Mouse (Mus musculus) frontal cortex, postnatal 36 days (tissue): Measurements from ENCODE around the gene Bola2.
A peak's percentile ranks its signal among the peaks of the same experiment; 100 is the strongest.
"Not testable (repeated sequence)": the region's sequence is repeated elsewhere in the genome, so short reads cannot be mapped to it uniquely, and the experiment has no call there.

ENCODE experiments used
- DNase-seq, 2 experiments: peaks; one replicate each; pipeline ENCODE4 v3.0.0; 2022; ENCODE audit warnings: low spot score in 2 of 2

Gene Bola2

DNA sequence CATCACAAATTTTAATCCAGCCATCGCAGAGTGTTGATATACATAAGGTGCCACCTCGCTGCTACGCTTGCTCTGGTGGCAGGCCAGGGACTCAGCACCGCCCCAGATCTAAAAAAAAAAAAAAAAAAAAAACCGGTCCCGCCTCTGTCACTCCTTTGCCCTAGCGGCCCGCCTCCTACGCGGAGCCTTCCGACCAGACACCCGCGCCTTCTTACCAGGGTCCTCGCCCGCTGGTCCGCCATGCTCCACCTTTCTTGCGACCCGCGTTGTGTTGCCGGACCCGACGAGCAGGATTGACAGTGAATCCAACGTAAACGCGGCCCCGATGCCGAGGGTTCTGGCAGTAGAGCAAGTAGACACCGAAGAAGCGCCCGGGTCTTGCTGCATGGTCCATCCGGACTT, at the start of gene Bola2:
Bola2 (plus strand) TSS at position 192 of the 402 bp plus-strand sequence.
- no peak for DNase-seq

DNA sequence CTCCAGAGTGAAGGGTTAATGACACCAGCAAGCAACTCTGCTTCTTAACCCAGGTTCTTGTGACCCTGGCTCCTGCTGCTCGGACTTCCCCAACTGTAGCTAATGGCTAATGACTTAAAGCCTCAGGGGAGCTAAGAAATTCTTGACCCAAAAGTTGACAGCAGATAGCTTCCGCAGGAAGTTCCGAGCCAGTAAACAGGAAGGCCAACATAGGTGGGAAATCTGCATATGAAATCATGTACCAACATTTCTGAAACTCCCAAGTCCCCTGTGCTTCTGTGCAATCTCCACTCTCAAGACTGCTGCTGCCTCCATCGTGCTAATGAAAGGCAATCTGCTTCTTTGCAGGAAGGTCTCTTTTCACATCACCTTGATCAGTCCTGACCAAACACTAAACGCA, 49.5 kb upstream of the Bola2 start:
- DNase-seq, result no peak

DNA sequence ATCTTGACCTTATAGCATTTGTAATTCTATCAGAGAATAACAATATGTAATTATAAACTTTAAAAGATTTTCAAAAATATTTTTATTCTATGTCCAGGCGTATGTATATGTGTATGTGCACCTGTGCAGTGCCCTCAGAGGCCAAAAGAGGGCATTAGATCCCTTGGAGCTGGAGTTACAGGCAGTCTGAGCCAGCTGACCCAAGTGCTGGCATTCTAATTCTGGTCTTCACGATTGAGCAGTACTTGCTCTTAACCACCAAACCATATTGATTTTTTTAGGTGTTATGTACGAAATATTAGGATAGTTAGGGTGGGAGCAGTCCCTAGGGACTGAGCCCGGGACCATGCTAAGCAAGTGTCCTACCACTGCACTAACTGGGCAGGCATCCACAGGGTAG, 46.7 kb upstream of the Bola2 start:
- peak in 1 of 2 experiments; percentile 7 for DNase-seq

DNA sequence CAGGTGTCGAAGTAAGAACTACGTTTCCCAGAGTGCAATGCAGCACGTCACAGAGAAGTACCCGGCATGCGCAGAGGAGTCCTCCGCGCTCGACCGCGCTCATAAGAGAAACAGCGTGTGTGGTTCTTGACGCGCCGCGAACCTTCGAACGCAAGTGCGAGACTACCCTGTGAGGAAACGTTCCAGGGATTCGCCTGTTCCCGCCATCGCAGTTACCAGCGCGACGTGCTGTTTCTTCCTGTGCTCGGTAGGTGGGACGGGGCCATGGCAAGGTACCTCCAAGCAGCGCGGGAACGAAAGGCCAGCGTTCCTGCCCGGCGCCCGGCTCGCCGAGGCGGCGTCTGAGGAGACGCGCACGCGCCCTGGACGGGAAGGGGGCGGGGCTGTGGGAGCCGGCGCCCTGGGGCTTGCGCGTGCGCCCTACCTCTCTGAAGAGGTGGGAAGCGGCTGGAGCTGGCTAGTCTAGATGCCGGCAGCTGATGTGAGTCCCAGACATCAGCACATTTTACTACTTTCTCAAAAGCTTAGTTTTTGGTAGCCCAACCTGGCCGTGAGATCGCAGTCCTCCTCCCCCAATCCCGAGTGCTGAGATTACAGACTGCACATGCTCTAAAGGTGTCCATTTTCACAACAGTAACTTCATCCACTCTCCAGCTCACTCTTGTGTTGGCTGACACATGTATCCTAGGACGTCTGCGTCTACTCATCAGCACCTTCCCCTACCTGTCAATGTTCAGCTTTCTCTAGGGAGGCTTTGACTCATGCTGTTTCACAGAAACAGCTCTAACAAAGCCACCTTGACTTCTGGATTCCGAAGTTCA, 45.8 kb upstream of the Bola2 start, which contains the start of gene Sgf29:
Sgf29 (plus strand) TSS at position 79 of the 821 bp plus-strand sequence.
- DNase-seq, result peak; percentile 94

DNA sequence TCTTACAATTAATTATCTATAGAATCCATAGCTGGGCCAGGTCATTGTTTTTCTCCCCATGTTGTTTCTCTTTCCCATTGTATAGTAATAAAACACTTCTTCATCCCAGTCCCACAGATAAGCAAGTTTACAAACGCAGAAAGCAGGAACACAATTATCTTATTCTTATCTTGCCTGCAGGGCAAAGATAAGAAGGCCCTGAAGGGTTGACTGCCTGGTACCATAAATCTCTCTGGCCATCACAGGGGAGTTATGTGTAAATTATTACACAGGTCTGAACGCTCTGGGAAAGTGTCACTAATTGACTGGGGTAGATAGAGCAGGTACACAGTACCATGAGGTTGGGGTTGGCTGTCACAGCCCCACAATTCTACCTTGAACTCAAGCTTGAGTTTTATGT, 44.3 kb upstream of the Bola2 start:
- no peak for DNase-seq

DNA sequence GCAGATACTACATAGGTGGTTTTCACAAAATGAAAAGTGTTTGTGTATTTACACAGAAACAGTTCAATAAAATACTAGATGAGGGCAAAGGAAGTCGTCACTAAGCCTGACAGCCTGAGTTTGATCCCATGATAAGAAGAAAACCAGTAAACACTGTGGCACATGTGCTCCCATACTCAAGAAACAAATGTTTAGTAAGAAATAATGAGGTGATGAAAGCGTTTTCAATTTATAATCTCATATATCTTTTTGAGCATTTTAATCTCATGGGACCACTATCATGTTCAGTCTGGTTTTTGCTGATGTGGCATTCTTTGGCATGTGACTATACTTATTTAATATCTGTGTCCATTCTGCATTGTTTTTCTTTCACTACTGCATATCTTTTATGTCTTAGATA, 41.2 kb upstream of the Bola2 start:
- DNase-seq, result no peak

DNA sequence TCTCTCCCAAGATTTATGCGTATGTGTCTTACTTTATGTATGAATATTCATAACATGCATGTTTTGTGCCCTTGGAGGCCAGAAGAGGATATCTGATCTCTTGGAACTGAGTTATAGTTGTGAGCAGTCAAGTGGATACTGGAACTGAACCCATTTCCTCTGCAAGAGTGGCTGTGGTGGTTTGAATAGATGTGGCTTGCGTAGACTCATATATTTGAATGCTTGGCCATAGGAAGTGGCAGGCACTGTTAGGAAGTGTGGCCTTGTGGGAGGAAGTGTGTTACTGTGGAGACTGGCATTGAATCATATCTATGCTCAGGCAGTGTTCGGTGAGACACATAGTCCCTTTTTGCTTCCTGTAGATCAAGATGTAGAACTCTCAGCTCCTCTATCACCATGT, 39.5 kb upstream of the Bola2 start:
- DNase-seq, result no peak

DNA sequence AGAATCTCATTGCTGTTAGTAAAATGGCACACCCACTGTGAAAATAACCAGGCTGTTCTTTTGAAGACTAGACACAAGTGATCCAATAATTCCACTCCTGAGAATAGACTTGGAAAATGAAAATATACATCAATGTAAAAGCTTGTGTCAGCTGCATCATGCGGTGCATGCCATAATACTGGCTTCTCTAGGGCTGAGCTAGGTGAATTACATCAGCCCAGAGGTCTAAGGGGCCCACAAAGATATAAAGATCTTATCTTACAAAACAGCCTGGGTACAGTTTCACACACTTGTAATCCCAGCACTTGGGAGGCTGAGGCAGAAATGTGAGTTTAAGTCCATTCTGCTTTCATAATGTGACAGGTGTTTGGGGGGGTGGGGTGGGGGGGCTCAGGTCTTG, 37.7 kb upstream of the Bola2 start:
- DNase-seq, result no peak

DNA sequence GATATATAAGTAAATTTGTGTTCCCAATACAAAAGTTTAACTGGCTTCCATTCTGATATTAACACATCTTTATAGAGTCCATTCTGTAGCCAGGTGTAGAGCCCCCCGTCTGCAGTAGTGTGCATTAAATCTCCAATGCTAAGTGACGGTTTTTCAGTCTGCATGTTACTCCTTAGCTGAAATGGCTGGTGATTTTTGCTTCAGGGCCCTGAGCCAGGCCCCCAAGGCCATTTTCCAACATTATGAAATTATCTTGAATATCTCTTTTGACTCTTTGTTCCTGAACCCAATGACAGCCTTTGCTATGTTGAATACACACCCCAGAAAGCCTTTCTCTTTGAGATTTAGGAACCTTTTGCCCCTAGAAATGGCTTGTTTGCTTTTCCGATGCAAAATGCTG, 35.4 kb upstream of the Bola2 start:
- no peak for DNase-seq

DNA sequence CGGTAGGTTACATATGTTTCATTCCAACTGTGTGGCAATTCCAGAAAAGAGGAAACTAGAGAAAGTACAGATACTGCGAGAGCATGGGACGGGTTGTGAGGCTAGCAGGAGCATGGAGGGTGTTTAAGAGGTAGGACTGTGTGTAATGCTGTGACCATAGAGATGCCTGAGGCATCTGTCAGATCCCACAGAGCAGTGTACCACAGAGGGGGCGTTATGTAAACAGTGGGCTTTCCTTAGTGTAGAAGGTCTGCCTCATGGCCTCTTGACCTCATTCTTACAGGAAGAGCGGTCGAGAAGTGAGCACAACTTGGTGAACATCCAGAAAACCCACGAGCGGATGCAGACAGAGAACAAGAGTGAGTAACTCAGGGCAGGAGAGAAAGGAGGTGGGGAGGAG, 31.6 kb upstream of the Bola2 start:
- DNase-seq, result no peak

DNA sequence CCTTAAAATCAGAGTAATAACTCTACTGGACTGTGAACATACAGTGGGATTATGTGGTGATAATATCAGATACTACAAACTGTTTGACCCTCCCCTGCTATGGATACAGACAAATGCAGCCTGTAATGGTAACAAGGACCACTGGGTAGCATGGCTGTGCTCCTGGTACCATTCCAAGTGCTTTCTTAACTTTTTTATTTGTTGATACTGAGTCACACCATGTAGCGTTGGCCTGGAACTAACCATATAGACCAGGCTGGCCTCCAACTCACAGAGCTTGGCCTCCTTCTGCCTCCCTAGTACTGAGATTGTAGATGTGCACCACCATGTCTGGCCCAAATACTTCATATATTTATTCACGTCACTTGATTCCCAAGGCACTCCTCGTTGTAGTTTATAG, 29.9 kb upstream of the Bola2 start:
- no peak for DNase-seq

DNA sequence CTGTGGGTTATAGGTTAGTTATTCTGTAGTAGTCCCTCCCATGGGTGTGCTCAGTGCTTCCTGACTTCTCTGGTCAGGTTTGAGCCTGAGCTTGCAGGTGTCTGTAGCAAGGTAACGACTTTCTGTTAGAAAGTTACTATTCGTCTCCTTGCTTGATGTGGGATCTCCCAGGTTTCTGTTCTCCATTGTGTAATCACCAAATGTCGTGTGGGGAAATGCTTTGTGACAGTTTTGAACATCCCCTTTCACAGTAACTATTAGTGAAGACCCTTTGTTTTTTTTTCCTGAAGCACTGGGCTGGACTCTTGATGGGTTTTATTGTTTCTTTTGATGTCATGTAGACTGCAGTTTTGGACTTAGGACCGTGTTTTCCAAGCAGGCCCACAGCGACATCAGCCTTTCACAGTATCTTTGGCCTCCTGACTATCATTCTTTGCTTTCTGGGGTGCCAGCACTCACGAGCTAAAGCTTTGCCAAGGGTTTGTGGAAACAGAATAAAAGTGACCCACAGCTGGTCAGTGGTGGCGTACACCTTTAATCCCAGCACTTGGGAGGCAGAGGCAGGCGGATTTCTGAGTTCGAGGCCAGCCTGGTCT, 27.6 kb upstream of the Bola2 start:
- DNase-seq, result no peak

DNA sequence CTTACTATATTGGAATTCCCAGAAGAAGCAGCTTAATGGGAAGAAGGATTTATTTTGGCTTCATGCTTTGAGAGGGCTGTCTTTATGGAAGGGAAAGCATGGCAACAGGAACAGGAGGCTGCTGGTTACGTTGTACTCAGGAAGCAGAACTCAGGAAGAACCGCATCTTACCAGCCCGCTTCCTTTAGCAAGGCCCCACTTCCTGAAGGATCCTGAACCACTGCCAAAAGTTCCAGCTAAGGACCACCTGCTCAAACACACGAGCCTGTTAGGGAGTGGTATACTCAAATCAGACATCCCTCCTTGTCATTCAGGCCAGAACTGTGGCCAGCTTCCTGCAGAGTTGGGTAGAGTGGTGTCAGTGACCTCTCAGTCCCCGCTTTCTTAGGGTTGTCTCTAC, 26.7 kb upstream of the Bola2 start:
- no peak for DNase-seq

DNA sequence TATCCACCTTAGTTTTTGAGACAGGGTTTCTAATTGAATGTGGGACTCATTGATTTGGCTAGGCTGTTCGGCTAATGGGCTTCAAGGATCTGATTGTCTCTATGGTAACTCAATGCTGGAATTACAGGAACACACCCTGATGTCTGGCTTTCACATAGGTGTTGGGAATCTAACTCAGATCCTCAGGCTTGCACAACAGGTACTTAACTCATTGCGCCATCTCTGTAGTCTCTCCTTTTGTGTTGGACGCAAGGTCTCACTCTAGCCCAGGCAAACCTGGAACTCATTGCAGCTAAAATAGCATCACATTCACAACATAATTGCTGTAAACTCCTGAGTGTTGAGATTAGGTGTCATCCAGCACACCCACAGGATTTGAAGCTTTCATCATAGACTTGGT, 25.0 kb upstream of the Bola2 start:
- no peak for DNase-seq

DNA sequence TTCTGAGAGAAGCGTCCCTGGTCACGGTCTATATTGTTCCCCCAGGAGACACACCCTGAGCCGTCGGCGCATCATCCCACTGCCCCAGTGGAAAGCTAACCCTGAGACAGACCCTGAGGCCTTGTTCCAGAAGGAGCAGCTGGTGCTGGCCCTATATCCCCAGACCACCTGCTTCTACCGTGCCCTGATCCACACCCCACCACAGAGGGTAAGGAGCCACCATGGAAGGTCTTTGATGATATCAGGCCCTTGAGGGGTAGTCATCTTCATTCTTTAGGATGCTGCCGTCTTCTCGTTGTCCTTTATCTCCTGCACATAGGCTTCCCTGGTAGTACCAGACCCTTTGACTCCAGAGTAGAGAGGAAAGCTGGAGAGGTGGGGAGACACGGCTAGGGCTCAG, 23.1 kb upstream of the Bola2 start:
- no peak for DNase-seq

DNA sequence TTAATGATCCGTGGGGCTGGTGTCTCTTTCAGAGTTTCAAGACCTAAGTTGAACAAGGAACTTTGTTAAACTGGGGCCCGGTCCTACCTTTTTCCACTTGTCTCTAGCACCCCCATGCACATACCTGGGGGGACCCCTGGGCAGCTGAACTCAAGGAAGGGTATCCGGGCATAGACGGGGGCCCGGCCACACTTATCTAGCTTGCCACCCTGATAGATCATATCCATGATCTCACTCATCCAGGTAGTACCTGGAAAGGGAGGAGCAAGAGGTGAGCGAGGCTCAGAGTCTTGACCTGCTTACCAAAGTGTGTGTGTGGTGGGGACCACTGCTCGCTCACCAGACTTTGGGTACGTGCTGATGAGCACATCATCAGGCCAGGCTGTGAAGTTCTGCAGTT, 20.1 kb upstream of the Bola2 start:
- no peak for DNase-seq

DNA sequence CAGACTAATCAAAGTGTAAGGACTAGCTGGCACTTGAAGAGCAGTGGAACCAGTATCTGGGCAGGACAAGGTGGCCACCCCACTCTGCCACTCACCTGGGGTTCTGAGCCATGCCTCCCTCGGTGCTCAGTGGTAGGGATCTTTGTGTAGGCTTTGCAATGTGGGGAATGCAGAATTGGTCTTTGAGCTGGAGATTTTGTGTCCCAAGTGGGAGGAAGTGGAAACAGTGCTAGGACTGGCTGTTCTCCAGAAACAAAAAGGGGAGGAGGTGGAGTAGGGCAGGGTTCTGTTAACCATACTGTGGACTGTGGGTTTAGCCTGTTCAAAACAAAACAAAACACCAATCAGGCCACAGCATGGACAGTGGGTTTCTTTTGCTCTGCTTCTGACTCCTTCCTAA, 19.0 kb upstream of the Bola2 start, which contains the start of gene Sult1a1:
Sult1a1 (minus strand) TSS at position 226 of the 400 bp plus-strand sequence.
- no peak for DNase-seq

DNA sequence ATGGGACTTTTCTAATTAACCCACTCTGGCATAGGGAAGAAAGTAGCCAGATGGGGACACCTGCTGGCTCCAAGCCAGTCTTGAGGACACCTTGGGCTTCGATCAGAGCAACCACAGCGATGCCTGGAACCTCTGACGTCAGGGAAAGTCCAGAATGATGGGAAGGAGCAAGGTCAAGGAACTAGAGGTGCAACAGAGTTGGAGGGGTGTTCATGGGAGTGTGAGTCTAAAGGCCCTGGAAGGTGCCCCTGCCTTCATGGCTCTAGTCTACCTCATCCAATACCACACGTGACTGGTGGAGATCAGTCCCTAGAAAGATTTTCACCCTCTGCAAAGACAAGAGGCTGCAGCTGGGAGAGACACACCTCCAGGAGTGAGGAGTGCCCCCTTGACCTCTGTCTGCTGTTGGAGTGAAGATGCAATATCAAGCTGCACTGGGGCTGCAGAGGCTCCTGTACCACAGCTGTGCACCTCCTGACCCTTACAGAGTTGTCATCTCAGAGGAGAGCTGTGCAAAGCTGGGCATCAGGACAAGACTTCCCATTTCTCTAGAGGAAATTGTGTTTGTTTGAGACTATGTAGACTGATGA, 18.5 kb upstream of the Bola2 start:
- no peak for DNase-seq

DNA sequence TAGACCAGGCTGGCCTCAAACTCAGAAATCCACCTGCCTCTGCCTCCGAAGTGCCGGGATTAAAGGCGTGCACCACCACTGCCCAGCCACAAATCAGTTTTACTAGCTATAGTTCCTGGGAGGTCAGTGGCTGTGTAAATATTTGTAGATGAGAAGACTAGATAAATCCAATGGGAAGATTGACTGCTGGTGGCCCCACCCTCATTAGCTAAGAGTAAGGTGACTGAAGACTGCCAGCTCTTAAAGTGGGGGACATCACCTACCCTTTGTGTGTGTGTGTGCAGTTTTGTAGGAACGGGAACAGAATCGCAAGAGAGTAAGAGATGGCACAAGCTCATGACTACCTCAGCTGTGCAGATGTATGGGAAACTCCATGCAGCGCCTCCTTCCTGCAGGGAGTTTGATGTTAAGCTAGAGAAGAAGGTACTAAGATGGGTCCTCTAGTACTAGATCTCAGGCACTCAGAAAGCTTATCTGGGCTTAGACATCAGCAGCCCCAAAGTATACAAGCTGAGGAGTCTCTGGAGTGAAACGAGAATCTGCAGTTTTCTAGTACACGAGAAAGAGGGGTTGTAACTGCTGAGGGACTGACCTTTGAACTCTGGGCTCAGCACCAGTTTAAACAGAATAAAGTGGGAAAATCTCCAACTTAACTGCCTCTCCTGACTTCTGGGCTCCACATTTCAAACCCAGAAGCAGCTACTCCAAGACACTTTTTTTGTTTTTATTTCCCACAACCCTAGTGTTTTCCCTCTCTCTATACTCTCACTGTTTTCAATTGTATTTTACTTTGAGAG, 16.5 kb upstream of the Bola2 start:
- no peak for DNase-seq

DNA sequence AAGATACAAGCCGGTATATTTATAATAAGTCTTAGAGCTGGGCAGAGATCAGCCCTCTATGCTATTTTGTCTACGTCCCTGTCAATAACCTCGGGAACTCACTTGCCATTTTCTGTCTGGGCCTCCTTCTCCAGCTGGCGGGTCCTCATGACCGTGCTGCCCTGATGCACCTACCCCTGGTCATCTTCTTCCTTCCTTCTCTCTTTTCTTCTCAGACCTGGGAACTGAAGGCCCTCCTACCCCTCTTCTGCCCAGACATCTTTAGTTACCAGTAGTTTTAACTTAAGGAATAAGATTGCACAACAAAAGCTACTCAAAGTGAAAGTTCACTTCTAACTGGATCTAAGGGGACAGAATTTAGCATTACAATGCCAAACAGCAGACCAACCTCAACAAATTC, 15.5 kb upstream of the Bola2 start:
- no peak for DNase-seq

DNA sequence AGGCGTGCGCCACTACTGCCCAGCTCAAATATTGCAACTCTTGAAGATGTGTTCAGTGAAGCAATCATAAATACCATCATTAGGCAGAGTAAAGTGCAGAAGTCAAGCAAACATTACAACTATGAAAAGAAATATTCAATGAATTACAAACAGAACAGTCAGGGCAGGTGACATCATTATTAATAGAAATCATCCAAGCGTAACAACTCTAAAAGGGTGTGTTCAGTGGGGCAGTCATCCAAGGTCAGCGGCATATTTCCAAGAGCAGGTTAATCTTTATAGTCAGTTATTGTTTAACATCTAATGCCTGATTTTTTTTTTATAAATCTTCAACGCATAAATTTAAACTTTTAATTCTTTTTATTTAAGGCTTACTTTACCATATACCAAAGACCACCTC, 14.0 kb upstream of the Bola2 start:
- DNase-seq, result no peak

DNA sequence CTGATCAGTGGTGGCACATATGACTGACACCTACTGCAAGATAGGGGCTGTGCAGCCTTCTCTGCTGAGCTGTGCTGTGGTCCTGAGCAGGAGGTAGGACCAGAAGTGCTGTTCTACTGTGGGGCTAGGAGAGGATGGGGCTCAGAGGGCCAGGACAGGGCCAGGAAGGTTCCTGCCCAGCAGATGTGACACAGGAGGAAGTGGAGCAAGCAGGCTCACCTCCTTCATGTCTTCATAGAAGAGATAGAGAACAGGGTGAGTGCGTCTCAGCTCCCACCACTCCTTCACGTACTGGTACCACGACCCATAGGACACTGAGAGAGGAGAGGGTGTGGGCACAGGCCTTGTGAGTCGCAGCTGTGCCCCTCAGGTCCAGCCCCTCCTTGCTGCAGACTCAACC, 7.0 kb upstream of the Bola2 start:
- DNase-seq, result not testable (repeated sequence)
